Mouse (Mus musculus) liver, embryonic 16.5 days (tissue): Measurements from ENCODE around the gene Scgb1c1. TPM values are rescaled to one million over a fixed set of nuclear protein-coding genes. Genes with fewer than 3 reads are reported as not detected.

Source experiments
- ATAC-seq: fragments of 200-750 bp; cut with Nextera tagmentation; 2 replicates; pipeline ENCODE4 v1.8.0; 2017; ENCODE audit warnings: low read depth, mild to moderate bottlenecking, moderate number of reproducible peaks, moderate library complexity
- H3K27ac ChIP-seq: fragments of 300-500 bp; sonication (generic); 2 replicates; pipeline ENCODE4 v1.5.1; 2014; ENCODE audit warnings: mild to moderate bottlenecking, low read length
- H3K27me3 ChIP-seq: fragments of 300-500 bp; sonication (generic); 2 replicates; pipeline ENCODE4 v1.6.1; 2014; ENCODE audit warnings: low read depth, low read length, mixed read lengths; ENCODE audit not compliant: control insufficient read depth, insufficient read depth
- H3K36me3 ChIP-seq: fragments of 300-500 bp; sonication (generic); 2 replicates; pipeline ENCODE4 v1.6.1; 2014; ENCODE audit warnings: mild to moderate bottlenecking; ENCODE audit not compliant: control insufficient read depth, insufficient read depth
- H3K4me1 ChIP-seq: fragments of 300-500 bp; sonication (generic); 2 replicates; pipeline ENCODE4 v1.6.1; 2014; ENCODE audit warnings: low read depth, low read length, mixed read lengths; ENCODE audit not compliant: control insufficient read depth
- H3K4me2 ChIP-seq: fragments of 300-500 bp; sonication (generic); 2 replicates; pipeline ENCODE4 v1.6.1; 2014; ENCODE audit warnings: low read depth, low read length, mixed read lengths
- H3K4me3 ChIP-seq: fragments of 300-500 bp; sonication (generic); 2 replicates; pipeline ENCODE4 v1.5.1; 2014; ENCODE audit warnings: low read depth, mild to moderate bottlenecking, low read length
- H3K9ac ChIP-seq: fragments of 300-500 bp; sonication (generic); 2 replicates; pipeline ENCODE4 v1.6.1; 2014; ENCODE audit warnings: low read depth, low read length
- H3K9me3 ChIP-seq: fragments of 300-500 bp; sonication (generic); replicated peaks from 2 replicates; pipeline ENCODE4 v1.6.1; 2016; ENCODE audit warnings: low read length; ENCODE audit not compliant: control insufficient read depth
- WGBS: fragments of 180-500 bp; shearing (Covaris S2); extraction: QIAGEN DNeasy Blood & Tissue Kit; methylation state at CpG from one replicate; pipeline ENCODE4 v1.1.7; 2014; ENCODE audit not compliant: insufficient replicate concordance; 5-methylcytosine and 5-hydroxymethylcytosine counted together
- polyA plus RNA-seq: library from polyadenylated mRNA; unstranded; fragments of >200 nt; fragmentation: Nextera tagmentation; extraction: Ambion mirVana; gene quantifications from 2 replicates; pipeline ENCODE4 v1.2.1, GENCODE M21; 2015

Scgb1c1 gene
- polyA plus RNA-seq, 1 experiment from 2014 or later = not detected

DNA sequence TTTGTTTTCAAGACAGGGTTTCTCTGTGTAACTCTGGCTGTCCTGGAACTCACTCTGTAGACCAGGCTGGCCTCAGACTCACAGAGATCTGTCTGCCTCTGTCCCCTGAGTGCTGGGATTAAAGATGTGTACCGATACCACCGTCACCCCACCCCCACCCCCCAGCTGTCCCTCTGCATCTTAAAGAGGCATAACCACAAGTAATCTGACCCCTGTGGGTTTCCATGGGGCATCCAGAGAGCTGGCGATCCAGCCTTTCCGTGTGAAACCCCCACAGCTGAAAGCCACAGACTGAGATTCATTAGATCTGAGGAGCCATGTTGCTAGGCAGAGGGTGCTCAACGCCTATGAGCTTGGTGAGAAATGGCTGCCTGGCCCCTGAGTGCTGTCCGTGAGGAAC, 14.7 kb downstream of the Scgb1c1 start:
- H3K4me3 ChIP-seq = no peak overlapping the region
- no peak for ATAC-seq
- no peak overlapping the region for H3K4me2 ChIP-seq
- H3K27ac ChIP-seq = no peak overlapping the region
- no peak overlapping the region for H3K9ac ChIP-seq
- no peaks in the 10 kb centered on the region for H3K9me3 ChIP-seq
- H3K27me3 ChIP-seq = no peaks in the 10 kb centered on the region
- peaks cover 20% of the 10 kb centered on the region for H3K4me1 ChIP-seq
- 72% methylated on average over 6 of the region's 6 CpGs for WGBS
- H3K36me3 ChIP-seq = peaks cover 46% of the 10 kb centered on the region

- H3K4me3 ChIP-seq = no peak overlapping the region
- H3K36me3 ChIP-seq = peaks cover 46% of the 10 kb centered on the region
- 88% methylated on average over 5 of the region's 5 CpGs for WGBS
- no peak for ATAC-seq
- no peak overlapping the region for H3K27ac ChIP-seq
- no peak overlapping the region for H3K4me2 ChIP-seq
- no peak overlapping the region for H3K9ac ChIP-seq
- no peaks in the 10 kb centered on the region for H3K27me3 ChIP-seq
- peaks cover 14% of the 10 kb centered on the region for H3K4me1 ChIP-seq
- H3K9me3 ChIP-seq = no peaks in the 10 kb centered on the region
Observed at GRCm38 (mm10) chr7:140860728-140861127, 15.4 kb downstream of the Scgb1c1 start.

GRCm38 (mm10) chr7:140864761-140865160, 19.4 kb downstream of the Scgb1c1 start:
- ATAC-seq = no peak
- Histone ChIP-seq H3K9me3 (no peaks in the 10 kb centered on the region), H3K9ac (no peak overlapping the region), H3K4me3 (no peak overlapping the region), H3K4me1 (no peaks in the 10 kb centered on the region), H3K4me2 (no peak overlapping the region), H3K36me3 (peaks cover 43% of the 10 kb centered on the region), H3K27ac (no peak overlapping the region), H3K27me3 (no peaks in the 10 kb centered on the region)
- WGBS = 77% methylated on average over 12 of the region's 12 CpGs

- 22% methylated on average over 4 of the region's 4 CpGs for WGBS
- Histone ChIP-seq H3K27me3 (no peaks in the 10 kb centered on the region), H3K4me2 (no peak overlapping the region), H3K9me3 (no peaks in the 10 kb centered on the region), H3K36me3 (peaks cover 14% of the 10 kb centered on the region), H3K4me1 (peaks cover 7% of the 10 kb centered on the region), H3K4me3 (no peak overlapping the region), H3K9ac (no peak overlapping the region), H3K27ac (no peak overlapping the region)
- ATAC-seq = no peak
Observed at GRCm38 (mm10) chr7:140874224-140874623, 28.9 kb downstream of the Scgb1c1 start.

DNA sequence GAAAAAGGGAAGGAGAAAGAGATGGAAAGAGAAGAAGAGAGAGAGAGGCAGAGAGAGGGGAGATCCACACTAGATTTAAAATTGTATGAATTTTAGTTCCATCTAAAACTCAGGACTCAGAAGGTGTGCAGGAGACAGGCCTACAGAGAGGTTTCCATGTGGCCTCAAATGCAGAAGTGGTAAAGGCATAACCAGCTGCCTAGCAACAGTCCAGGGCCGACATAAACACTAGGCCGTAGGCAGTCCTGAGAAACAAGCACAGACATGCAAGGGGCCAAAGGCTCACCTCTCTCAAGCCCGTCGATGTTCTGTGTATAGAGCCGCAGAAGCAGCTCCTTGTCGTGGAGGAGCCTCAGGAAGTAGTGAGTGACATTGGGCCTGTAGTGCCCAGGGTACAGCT, 32.0 kb downstream of the Scgb1c1 start:
- no peak for ATAC-seq
- no peak overlapping the region for H3K4me2 ChIP-seq
- 44% methylated on average over 6 of the region's 6 CpGs for WGBS
- H3K4me1 ChIP-seq = peaks cover 26% of the 10 kb centered on the region
- H3K36me3 ChIP-seq = peaks cover 14% of the 10 kb centered on the region
- H3K4me3 ChIP-seq = no peak overlapping the region
- H3K27me3 ChIP-seq = no peaks in the 10 kb centered on the region
- H3K27ac ChIP-seq = no peak overlapping the region
- H3K9me3 ChIP-seq = no peaks in the 10 kb centered on the region
- no peak overlapping the region for H3K9ac ChIP-seq

DNA sequence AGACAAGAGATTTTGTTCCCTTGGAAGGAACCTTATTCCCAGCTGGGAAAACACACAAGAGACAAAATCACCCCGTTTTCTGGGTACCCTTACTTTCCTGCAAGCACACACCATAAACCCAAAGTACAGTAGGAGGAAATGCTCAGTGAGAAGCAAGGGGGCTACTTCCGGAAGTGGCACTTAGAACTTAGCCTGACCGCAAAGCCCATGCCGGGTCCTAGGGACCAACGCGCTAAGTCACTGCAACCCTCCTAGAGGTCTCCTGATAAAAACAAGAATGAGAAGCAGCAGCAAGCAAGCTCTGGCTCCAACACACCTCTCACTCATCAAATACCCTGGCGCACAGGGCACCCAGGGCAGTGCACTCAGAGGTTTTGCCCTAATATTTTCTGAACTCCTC, 34.0 kb downstream of the Scgb1c1 start:
- 18% methylated on average over 7 of the region's 7 CpGs for WGBS
- Histone ChIP-seq H3K27me3 (no peaks in the 10 kb centered on the region), H3K9me3 (no peaks in the 10 kb centered on the region), H3K9ac (peak overlapping the region; percentile 28; the same call in 1 of the 2 replicates), H3K4me1 (peaks cover 32% of the 10 kb centered on the region), H3K36me3 (peaks cover 14% of the 10 kb centered on the region), H3K4me3 (peak overlapping the region; percentile 21; the same call in 1 of the 2 replicates), H3K27ac (peak overlapping the region; percentile 53; the same call in 1 of the 2 replicates), H3K4me2 (peak overlapping the region; percentile 87)
- no peak for ATAC-seq

GRCm38 (mm10) chr7:140880419-140880818, 35.1 kb downstream of the Scgb1c1 start:
- WGBS = 35% methylated on average over 3 of the region's 3 CpGs
- peak overlapping the region; percentile 83 for H3K27ac ChIP-seq
- H3K4me3 ChIP-seq = peak overlapping the region; percentile 94
- no peaks in the 10 kb centered on the region for H3K9me3 ChIP-seq
- H3K9ac ChIP-seq = peak overlapping the region; percentile 26; the same call in 1 of the 2 replicates
- peaks cover 12% of the 10 kb centered on the region for H3K36me3 ChIP-seq
- H3K4me2 ChIP-seq = peak overlapping the region; percentile 87
- no peak for ATAC-seq
- peaks cover 32% of the 10 kb centered on the region for H3K4me1 ChIP-seq
- H3K27me3 ChIP-seq = no peaks in the 10 kb centered on the region

- Histone ChIP-seq H3K27ac (peak overlapping the region; percentile 83), H3K4me1 (peaks cover 32% of the 10 kb centered on the region), H3K27me3 (no peaks in the 10 kb centered on the region), H3K36me3 (peaks cover 10% of the 10 kb centered on the region), H3K9ac (peak overlapping the region; percentile 84), H3K4me3 (peak overlapping the region; percentile 94), H3K4me2 (peak overlapping the region; percentile 87), H3K9me3 (no peaks in the 10 kb centered on the region)
- 3% methylated on average over 8 of the region's 8 CpGs for WGBS
- ATAC-seq = no peak
Observed at GRCm38 (mm10) chr7:140880865-140881515, 35.6 kb downstream of the Scgb1c1 start.

DNA sequence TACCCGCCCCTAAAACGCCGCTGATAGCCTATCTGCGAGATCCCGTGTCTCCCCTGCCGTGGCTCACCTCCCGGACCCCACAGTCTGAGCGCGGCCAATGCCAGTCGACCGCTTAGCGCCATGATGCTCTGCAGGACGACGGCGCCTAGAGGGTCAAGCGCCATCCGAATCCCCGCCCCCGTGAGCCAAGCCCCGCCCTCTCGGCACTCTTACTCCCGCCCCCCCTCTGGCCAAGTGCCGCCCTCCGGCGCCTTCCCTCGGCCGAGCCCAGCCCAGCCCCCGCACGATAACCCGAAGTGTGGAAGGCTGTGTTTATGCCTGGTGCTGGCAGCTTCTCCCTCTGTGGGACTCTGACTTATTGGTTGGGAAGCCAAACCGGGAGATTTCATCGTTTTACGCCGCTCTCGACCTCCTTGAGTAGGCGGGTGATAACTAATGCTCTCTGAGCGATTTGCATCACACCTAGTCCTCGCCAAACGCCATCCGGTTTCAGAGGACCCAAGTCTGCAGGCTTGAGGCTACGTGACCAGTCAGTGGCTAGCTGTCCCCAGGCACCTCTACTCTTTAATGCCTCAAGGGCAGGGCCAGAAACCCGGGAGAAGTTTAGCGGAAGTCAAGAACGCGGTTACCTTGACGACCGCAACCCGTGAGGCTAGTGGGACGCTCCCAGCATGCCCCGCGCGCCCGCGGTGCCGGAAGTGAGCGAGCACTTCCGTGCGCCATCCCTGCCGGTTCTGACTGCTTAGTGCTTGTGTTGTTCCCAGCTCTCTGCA, 36.5 kb downstream of the Scgb1c1 start, which contains the start of the genes Psmd13 and Sirt3:
TSS of gene Psmd13 (plus strand) at position 273 of the 773 bp plus-strand sequence.
TSS of gene Sirt3 (minus strand) at position 614 of the 773 bp plus-strand sequence.
- Histone ChIP-seq H3K4me2 (peak within 1 kb of the TSS; percentile 87), H3K27me3 (no peaks in the 10 kb centered on the region), H3K27ac (peak within 1 kb of the TSS; percentile 83), H3K9ac (peak within 1 kb of the TSS; percentile 84), H3K9me3 (no peaks in the 10 kb centered on the region), H3K36me3 (peaks cover 12% of the 10 kb centered on the region; the same call in 1 of the 2 replicates), H3K4me3 (peak within 1 kb of the TSS; percentile 94), H3K4me1 (peaks cover 32% of the 10 kb centered on the region)
- peak; percentile 93 for ATAC-seq
- under 1% methylated on average over 59 of the region's 59 CpGs for WGBS
